Mouse (Mus musculus) ZHBTc4 (cell line): ENCODE results near the gene Ptpn6.
"Not testable (repeated sequence)": the region's sequence is repeated elsewhere in the genome, so short reads cannot be mapped to it uniquely, and the experiment has no call there.

Experiments used
- DNase-seq: peaks from one replicate; pipeline ENCODE4 v3.0.0-alpha.2; 2011; ENCODE audit warnings: low read depth, low spot score

Gene Ptpn6

DNA sequence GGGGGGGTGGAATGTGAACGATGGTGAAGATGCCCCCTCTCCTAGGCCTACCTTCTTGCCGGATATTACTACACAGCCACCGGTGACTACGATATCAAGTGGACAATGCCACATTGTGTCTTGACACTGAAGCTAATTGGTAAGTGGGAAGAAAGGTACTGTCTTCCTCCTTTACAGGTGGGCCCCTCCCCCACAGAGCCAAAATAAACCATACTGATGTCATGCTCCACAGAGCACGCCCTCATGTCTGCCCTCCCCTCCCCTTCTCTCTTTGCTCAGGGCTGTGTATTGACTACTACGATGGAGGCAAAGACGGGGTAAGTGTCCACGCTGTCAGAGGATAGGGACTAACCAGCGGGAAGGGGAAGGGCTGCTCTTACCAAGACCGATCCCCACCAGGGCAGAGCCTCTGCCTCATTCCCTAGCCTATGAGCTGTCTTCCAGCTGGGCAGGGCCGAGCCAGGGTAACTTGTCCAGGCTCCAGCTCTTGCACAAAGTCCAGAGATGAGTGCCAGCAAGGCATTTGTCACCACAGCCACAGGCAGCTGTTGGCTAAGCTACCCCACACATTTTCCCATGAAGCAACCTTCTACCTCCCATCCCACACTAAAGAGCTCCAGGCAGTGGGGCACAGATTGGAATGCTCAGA, 38.4 kb downstream of the Ptpn6 start:
- no peak for DNase-seq

- no peak for DNase-seq
Observed at GRCm38 (mm10) chr6:124699366-124699765, 39.1 kb downstream of the Ptpn6 start.

- DNase-seq: no peak
Observed at GRCm38 (mm10) chr6:124698751-124699150, 39.8 kb downstream of the Ptpn6 start.

GRCm38 (mm10) chr6:124696441-124697150, 41.9 kb downstream of the Ptpn6 start:
- DNase-seq: no peak

DNA sequence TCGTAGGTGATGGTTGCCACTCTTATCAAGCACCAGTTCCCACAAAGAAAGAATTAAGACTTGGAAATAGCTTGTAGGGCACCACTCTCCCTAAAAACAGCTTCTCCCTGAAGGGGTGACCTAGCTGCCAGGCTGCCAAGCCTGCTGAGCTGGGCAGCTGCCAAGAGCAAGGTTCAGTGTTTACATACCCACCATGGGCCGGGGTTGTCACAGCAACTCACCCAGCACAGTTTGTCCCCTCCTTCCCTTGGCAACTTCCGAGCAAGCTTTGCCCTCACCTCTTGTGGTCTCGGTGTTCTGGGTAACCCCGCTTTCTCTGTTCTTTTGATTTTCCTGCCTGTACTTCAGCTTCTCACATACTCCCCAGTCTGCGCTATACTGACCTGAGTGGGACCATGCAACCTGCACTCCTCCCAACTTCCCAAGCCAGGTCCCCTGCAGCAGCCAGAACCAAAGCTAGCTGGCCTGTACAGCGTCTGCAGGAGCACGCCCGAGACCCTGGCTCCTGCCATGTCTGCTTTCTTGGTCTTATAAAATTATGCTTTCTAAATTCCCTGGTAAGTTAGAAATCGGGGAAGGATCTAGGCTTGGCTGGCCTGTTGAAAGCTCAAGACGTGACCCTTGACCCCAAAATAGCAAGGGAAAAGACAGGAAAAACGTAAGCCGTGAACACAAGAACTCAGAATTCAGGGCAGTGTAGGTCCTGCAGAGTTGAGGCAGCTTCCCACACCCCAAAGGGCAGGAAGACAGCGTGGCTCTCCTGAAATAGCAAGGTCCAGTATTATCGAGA, 44.2 kb downstream of the Ptpn6 start:
- DNase-seq: no peak

- no peak for DNase-seq
Observed at GRCm38 (mm10) chr6:124693243-124693981, 45.1 kb downstream of the Ptpn6 start.

- DNase-seq: no peak
Observed at GRCm38 (mm10) chr6:124690517-124690916, 48.0 kb downstream of the Ptpn6 start.

DNA sequence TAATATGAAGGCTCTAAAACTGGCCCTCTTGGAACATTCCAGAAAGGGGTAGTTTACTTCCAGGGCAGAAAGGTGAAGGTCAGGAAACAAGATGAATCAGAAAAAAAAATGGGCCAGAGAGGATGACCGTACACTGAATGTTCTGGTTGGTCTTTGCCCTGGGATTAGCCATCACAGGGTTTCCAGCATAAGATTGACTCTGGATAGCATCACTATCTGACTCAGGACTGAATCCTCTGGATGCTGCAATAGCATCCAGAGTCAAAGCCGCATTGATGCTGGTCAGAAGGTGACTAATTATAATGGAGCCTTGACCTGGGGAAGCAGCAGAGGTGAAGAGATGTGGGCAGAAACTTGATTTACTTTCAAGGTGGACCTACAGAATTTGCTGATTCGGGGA, 49.5 kb downstream of the Ptpn6 start:
- DNase-seq: no peak

- DNase-seq: no peak
Observed at GRCm38 (mm10) chr6:124688151-124688758, 50.3 kb downstream of the Ptpn6 start.

DNA sequence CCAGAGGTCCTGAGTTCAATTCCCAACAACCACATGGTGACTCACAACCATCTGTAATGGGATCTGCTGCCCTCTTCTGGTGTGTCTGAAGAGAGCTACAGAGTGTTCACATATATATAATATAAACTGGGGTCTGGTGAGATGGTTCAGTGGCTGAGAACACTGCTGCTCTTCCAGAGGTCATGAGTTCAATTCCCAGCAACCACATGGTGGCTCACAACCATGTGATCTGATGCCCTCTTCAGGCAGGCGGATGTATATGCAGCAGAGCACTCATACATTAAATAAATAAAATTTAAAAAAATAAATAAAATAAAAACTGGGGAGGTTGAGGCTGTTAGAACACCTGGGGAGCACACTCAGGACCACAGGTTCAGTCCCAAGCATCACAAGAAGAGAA, 51.9 kb downstream of the Ptpn6 start:
- not testable (repeated sequence) for DNase-seq

GRCm38 (mm10) chr6:124685606-124686386, 52.7 kb downstream of the Ptpn6 start:
- no peak for DNase-seq

DNA sequence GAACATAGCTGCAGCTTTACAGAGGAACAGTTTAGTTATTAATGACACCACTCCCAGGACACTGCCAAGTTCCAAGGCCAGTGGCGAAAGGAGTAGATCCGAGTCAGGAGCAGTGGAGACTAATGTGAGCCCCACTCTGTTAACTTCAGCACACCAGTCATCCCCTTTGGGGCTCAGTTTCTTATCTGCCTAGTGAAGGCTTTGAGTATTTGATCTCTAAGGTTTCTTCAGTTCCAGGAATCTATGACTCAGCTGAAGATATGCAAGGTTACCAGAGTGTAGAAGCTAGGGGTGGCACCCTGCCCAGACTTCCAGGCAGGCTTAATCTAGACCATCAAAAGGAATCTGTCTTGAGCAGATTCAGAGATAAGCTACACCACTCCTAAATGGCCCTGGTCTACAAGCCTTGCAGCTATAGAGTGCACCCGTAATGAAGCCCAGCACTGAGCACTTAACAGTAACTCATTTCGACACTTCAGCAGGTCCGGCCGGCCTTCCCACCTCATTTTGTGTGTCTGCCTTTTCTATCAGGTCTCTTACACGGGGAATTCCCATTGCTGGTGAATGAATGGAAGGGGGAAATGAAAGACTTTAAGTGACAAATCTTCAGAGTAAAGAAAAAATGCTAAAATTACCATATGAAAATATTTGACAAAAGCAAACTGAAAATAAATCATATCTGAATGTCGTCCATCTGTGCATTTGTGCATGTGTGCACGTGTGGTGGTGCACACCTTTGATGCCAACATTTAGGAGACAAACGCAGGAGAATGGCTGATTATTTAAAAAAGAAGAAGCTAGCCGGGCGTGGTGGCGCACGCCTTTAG, 54.7 kb downstream of the Ptpn6 start:
- DNase-seq: peak; percentile 22

DNA sequence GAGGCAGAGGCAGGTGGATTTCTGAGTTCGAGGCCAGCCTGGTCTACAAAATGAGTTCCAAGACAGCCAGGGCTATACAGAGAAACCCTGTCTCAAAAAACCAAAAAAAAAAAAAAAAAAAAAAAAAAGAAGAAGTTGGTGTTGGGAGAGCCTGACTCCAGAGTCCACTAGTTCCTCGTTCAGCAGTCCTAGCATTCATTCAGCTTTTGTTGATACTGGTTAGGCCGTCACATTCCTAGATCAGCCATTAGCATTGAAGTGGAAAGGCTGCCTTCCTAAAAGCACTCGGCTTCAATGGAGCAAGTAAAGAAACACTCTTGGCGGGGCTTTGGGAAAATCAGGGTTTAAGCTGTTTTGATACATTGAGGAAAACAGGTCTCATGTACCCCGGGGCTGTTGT, 56.2 kb downstream of the Ptpn6 start:
- not testable (repeated sequence) for DNase-seq

- no peak for DNase-seq
Observed at GRCm38 (mm10) chr6:124679486-124679885, 59.0 kb downstream of the Ptpn6 start.

GRCm38 (mm10) chr6:124678769-124679168, 59.7 kb downstream of the Ptpn6 start:
- no peak for DNase-seq

DNA sequence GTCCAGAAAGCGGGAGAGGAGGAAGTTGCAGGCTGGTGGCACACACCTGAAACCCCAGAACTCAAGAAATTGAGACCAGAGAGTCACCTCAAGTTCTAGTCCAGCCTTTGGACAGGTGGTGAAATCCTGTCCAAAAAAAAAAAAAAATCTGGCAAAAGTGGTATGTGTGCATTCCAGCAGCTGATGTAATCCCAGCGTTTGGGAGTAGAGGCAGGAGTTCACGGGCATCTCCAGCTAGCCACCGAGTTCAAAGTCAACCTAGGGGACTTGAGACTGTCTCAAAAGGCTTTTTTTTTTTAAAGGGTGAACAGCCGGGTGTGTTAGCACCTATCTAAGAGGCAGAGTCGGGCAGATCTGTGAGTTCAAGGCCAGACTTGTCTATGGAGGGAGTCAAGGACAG, 62.3 kb downstream of the Ptpn6 start:
- DNase-seq: no peak

- DNase-seq: no peak
Observed at GRCm38 (mm10) chr6:124674591-124674990, 63.9 kb downstream of the Ptpn6 start.

- DNase-seq: no peak
Observed at GRCm38 (mm10) chr6:124673619-124674018, 64.9 kb downstream of the Ptpn6 start.

DNA sequence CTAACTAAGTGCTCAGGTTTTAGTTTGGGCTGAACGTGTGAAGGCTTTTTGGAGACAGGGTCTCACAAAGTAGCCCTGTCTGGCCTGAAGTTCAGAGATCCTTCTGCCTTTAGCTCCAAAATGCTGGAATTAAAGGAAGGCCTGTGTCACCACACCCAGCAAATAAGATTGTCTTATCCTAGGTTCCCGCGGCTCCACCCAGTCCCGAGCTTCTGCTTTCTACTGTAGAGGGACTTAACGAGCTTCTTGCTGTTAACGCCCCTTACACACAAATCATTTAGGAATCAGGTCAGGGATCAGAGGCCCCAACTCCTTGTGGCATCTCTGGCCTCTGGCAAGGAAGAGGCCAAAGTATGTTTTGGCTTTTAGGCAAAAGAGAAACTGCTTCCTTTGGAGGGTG, 66.4 kb downstream of the Ptpn6 start:
- peak; percentile 50 for DNase-seq
